Mouse (Mus musculus) macrophage (primary cell): ENCODE results near the gene Prkcq. TPM values are rescaled to one million over a fixed set of nuclear protein-coding genes. Genes with fewer than 3 reads are reported as not detected.

Experiments
- H3K27ac ChIP-seq: fragments of 350-480 bp; formaldehyde crosslinking; 2 replicates; pipeline ENCODE4 v1.9.0; 2021
- H3K36me3 ChIP-seq: fragments of 350-480 bp; formaldehyde crosslinking; 2 replicates; pipeline ENCODE4 v1.9.0; 2021; ENCODE audit errors: inconsistent target
- H3K4me3 ChIP-seq: fragments of 350-480 bp; formaldehyde crosslinking; 2 replicates; pipeline ENCODE4 v1.9.0; 2021; ENCODE audit errors: inconsistent target
- H3K79me2 ChIP-seq: fragments of 350-480 bp; formaldehyde crosslinking; 2 replicates; pipeline ENCODE4 v1.9.0; 2021; ENCODE audit errors: inconsistent target
- WGBS: methylation state at CpG from one replicate; pipeline ENCODE4 v1.1.7; 2026; ENCODE audit warnings: inconsistent platforms; ENCODE audit not compliant: missing documents; 5-methylcytosine and 5-hydroxymethylcytosine counted together
- polyA plus RNA-seq: library from polyadenylated mRNA; stranded (reverse); fragments of 250-400 nt; gene quantifications from 3 replicates; pipeline ENCODE4 v1.2.4, GENCODE M21; 2018; ENCODE audit warnings: inconsistent platforms

Prkcq gene
- polyA plus RNA-seq, 1 experiment from 2014 or later: 0.27 TPM

DNA sequence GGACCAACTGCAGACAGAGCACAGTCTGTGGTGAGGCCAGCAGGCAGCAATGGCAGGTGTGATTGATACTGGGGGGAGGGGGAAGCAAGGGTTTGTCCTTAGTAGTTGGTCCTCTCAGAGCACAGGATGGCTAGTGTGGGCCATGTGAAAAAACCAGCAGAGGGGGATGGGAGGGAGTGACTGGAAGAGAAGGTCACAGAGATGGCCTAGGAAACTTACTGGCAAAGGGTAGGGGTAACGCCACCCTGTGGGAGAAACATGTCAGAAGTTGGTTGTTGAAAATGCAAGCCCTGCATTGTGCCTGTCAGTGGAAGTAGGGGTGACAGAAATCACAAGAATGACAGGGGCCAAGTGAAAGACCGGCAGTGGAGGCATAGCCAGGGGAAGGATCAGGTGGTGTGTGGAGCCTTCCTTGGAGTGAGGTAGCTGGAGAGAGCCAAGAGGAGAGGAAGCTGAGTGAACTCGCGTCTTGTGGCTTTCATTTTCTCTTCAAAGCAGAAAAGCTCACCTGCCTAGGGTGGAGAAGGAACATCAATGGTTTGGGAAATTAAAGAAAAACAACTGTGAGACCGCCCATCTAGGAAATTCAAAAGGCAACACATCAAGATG is 22.9 kb downstream of the Prkcq start:
- no peak overlapping the region for H3K27ac ChIP-seq
- H3K36me3 ChIP-seq: no peaks in the 10 kb centered on the region
- WGBS: 78% methylated on average over 5 of the region's 5 CpGs
- no peaks in the 10 kb centered on the region for H3K79me2 ChIP-seq
- no peak overlapping the region for H3K4me3 ChIP-seq

DNA sequence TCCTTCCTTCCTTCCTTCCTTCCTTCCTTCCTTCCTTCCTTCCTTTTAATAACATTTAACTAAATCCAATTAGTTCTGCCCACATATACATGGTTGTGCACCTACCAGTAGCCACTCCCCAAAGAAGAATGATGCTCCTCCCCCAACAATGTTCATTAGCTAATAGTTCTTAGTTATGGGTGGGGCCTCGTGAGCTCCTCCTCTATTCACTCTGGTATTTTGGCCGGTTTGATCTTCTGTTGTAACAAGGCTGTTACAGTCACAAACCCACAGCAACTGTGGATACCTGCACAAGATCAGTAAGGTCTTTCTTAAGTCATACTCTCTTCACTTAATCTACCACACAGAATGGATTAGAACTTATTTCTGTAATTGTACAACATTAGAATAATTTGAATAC is 24.2 kb downstream of the Prkcq start:
- no peaks in the 10 kb centered on the region for H3K79me2 ChIP-seq
- H3K36me3 ChIP-seq: no peaks in the 10 kb centered on the region
- 74% methylated on average over 2 of the region's 2 CpGs for WGBS
- H3K4me3 ChIP-seq: no peak overlapping the region
- no peak overlapping the region for H3K27ac ChIP-seq

DNA sequence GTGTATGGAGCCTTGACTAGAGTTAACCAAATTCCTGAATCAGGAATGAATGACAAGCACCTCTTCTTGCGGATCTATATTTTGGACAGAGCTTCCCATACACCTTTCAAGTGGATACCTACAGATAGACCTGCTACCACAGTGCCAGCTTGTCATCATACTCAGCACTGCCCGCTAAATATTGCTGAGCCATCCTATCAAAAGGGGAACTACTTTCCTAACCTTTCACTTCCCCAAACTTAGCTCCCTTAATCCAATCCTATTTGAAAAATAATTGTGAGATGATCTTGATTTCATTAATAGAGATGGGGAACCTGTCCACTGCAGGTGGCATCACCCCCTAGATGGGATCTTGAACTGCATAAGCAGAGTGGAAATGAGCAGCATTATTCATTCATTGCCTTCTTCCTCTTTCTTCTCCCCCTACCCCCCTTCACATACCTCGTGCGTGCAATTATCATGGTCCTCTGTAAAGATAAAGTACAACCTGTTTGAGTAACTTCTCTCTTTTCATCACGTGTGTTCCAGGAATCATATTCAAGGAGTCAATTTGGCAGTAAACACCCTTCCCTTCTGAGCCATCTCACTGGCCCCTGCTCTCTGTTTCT is 25.1 kb downstream of the Prkcq start:
- Histone ChIP-seq H3K4me3 (no peak overlapping the region), H3K36me3 (no peaks in the 10 kb centered on the region), H3K27ac (no peak overlapping the region), H3K79me2 (no peaks in the 10 kb centered on the region)
- 9% methylated on average over 3 of the region's 5 CpGs for WGBS

DNA sequence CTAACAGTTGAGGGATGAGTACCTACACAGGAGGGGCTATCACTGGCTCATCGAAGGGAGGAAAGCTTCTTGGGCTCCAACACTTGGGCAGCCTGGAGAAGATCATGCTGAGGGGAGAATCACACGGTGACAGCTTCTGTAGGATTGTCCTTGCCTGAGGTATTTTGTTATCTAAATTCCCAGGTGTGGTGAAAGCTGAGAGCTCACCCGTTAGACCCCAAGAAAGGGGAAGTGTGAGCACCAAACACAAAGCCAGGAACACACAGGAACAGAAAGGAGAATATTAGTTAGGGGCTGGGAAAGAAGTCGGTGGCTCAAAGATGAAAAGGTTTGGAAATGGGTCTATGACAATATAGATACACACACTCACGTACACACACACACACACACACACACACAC is 27.7 kb downstream of the Prkcq start:
- Histone ChIP-seq H3K79me2 (no peaks in the 10 kb centered on the region), H3K36me3 (no peaks in the 10 kb centered on the region), H3K4me3 (no peak overlapping the region), H3K27ac (no peak overlapping the region)
- WGBS: 29% methylated on average over 4 of the region's 5 CpGs

DNA sequence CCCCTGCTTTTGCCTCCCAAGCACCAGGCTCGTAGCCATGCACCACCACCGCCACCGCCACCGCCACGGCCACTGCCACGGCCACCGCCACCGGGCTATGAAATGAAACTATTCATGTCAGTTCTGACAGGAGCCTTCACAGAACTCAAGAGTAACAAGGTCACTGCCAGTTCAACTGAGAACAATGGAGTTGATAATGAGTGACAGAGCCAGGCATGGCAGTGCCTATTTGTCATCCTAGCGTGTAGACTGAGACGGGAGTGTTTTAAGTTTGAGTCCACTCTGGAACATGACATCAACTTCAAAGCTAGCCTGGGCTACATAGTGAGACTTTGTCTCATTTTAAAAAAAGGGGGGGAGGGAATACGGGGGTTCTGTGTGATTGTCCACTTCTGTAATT is 30.9 kb downstream of the Prkcq start:
- H3K4me3 ChIP-seq: no peak overlapping the region
- no peak overlapping the region for H3K27ac ChIP-seq
- no peaks in the 10 kb centered on the region for H3K36me3 ChIP-seq
- WGBS: 93% methylated on average over 10 of the region's 11 CpGs
- no peaks in the 10 kb centered on the region for H3K79me2 ChIP-seq

DNA sequence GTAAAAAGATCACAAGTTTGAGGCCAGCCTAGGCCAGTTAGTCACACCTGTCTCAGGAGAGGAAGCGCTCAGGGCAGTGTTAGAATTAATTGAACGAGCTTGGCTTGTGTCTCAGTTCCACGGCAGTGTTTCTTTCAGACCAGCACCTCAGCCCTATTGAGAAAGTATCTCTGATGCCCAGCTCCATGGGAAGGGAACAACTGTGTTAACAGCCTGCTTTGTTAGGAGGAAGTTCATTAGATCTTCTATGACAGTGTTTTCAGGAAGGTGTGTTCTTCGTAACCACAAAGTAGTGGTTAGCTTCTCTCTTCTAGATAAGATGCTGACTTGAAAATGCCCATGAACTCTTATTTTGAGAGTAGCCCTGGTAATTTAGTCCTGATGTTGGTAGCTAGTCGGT is 31.4 kb downstream of the Prkcq start:
- 38% methylated on average over 5 of the region's 5 CpGs for WGBS
- Histone ChIP-seq H3K27ac (no peak overlapping the region), H3K36me3 (no peaks in the 10 kb centered on the region), H3K4me3 (no peak overlapping the region), H3K79me2 (no peaks in the 10 kb centered on the region)

DNA sequence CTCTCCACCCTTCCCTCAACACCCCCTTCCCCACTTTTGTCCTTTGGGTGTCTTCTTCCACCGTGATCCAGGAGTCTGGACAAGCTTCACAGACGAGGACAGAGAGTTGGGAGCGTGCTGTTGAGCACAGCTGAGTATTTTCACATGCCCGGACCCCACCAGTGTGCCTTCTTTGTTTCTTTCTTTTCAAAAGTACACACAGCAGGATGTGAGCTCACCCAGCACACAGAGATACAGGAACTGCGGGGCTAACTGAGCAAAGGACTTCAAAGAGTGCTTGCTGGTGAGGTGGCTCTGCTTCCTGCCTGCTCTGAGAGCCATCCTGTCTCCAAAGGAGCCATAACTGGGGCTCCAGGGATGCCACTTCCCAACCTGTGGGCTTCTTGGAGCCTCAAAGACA is 32.3 kb downstream of the Prkcq start:
- no peak overlapping the region for H3K27ac ChIP-seq

DNA sequence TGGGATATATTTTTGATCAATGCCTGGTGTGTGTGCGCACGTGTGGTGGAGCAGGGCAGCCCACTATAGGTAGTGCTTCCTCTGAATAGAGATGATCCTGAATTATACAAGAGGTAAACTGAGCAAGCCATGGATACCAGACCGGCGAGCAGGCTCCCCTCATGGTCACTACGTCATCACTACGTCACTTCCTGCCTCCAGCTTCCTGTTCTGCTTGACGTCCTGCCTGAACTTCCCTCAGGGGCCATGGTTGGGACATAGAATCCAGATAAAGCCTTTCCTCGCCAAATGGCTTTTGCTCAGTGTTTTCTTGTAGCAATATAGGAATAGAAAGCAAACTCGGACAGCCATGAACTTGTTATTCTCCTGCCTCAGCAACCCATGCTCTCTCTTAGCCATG is 33.1 kb downstream of the Prkcq start:
- H3K79me2 ChIP-seq: no peaks in the 10 kb centered on the region
- no peak overlapping the region for H3K4me3 ChIP-seq
- H3K27ac ChIP-seq: no peak overlapping the region
- H3K36me3 ChIP-seq: no peaks in the 10 kb centered on the region
- 67% methylated on average over 9 of the region's 9 CpGs for WGBS

More for the DNA sequence above, 32.3 kb downstream of the Prkcq start:
- Histone ChIP-seq H3K79me2 (no peaks in the 10 kb centered on the region), H3K36me3 (no peaks in the 10 kb centered on the region), H3K4me3 (no peak overlapping the region)
- WGBS: 85% methylated on average over 5 of the region's 5 CpGs

DNA sequence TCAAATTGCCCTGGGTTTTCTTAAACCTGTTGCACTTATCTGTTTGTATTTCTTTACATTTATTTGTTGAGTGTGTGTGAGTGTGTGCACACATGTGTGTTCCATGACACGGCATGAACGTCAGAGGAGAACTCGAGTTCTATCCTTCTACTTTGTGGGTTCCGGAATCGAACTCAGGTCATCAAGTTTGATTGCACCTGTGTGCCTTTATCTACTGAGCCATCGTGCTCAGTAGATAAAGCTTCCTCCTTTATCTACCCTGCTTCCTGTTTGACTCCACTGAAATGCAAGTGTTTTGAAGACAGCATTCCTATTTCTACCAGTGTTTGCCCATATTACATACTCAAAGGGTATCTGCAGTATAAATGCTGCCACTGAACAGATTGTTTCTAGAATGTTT is 33.8 kb downstream of the Prkcq start:
- Histone ChIP-seq H3K4me3 (no peak overlapping the region), H3K79me2 (no peaks in the 10 kb centered on the region), H3K36me3 (no peaks in the 10 kb centered on the region), H3K27ac (no peak overlapping the region)
- WGBS: 72% methylated on average over 6 of the region's 6 CpGs

DNA sequence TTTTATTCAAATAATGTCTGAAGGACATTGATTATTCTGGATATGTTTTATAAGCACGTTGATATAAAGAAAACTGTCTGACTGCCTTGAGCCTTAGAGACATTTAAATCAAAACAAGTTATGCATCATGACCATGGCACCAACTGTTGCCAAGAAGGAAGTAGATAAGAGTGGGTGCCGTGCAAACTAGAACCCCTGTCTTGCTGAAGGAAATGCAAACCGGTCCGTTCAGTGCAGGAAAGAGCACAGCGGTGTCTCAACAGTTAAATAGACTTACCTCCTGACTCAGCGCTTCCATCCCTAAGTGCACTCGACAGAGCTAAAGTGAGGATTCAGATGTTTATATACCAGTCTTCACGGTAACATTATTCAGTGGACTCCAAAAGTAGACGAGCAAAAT is 36.4 kb downstream of the Prkcq start:
- 17% methylated on average over 9 of the region's 9 CpGs for WGBS
- Histone ChIP-seq H3K27ac (no peak overlapping the region), H3K36me3 (no peaks in the 10 kb centered on the region), H3K79me2 (no peaks in the 10 kb centered on the region), H3K4me3 (no peak overlapping the region)

DNA sequence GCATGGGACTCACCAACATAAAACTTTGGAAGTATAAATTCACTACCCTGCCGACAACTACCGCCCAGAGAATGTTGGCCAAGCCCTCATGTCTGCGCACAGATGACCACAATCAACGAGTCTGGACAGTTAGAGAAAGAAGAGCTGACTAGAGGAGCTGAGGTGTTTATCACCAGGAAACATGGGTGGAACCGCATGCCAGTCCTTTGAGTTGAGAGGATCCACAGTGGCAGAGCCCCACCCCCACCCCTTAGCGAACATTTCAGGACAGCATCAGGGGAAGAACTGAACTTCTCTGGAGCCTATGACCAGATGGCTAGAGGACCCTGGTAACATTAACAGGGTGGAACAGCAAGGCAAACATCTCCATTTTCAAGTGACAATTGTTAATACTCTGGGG is 37.4 kb downstream of the Prkcq start:
- Histone ChIP-seq H3K36me3 (no peaks in the 10 kb centered on the region), H3K4me3 (no peak overlapping the region), H3K79me2 (no peaks in the 10 kb centered on the region), H3K27ac (no peak overlapping the region)
- WGBS: 78% methylated on average over 5 of the region's 6 CpGs

DNA sequence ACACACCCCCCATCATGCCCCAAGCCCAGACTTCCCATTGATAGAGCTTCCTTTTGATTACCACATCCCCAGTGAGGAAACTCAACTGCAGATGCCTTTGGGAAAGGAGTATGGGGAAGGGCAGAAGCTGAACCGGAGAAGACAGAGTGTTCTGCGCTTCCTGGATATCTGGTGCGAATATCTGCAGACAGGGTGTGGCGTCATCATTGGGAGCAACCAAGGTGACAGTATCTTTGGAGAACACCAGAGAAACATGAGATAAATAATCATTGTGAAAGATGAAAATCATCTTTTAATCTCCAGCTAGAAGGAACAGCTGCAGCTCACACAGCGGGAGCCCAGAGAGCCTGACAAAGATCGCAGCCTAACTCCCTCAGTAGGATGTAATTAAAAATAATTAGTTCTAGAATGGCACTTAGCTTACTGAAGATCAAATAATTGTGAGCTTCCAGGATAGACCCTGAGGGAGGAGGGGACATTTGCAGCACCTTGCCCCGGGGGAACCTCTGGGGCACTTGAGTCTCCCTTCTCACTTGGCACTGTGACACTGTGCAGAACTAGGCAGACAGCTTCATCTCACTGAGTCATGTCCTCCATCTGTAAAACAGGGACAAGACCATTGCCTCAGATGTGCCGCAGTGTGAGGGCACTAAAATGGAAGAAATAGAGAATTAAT is 38.5 kb downstream of the Prkcq start:
- Histone ChIP-seq H3K4me3 (no peak overlapping the region), H3K79me2 (no peaks in the 10 kb centered on the region), H3K27ac (no peak overlapping the region), H3K36me3 (no peaks in the 10 kb centered on the region)
- 83% methylated on average over 8 of the region's 8 CpGs for WGBS

DNA sequence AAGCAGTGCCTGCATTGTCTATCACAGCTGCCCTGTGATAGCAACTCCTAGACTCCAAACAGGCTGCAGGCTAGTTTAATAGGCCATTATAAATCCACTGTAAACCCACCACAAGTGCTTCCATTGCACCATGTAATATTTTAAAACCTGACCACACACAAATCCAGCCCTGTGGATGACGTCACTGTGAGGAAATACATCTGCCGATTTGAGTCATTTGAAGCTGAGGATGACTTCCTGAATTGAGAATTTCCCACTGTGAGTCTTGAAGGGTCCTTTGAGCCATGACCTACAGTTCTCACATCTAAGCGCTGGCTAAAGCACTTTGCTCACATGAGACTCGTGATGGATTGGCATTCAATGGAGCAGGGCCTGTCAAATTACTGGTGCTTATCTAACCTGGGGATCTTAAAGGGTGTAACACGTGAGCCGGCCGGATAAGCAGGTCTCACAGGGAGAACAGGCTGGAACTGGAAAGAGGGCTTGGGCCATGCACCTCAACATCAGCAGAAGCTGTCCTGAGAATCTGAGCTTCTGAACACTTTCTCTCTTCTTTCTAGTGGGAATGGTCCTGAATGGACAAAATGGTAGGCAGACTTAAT is 40.2 kb downstream of the Prkcq start:
- WGBS: 63% methylated on average over 7 of the region's 7 CpGs

DNA sequence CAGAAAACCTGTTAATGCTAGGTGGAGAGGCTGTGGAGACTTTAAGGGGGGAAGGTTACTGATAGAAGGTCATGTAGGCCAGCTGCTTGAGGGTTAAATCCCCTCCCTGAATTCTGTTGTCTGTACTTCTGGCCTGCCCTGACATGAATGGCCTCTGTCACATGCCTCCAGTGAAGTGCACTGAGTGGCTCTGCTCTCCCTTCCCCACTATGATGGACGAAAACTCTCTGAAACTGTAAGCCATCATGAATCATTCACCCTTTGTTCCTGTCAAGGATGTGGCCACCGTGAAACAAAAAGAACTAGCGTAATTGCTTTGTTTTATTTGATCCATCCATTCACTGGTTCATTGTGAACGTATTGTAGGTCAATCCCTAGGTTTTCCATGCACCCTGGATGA is 44.5 kb downstream of the Prkcq start:
- Histone ChIP-seq H3K27ac (no peak overlapping the region), H3K79me2 (no peaks in the 10 kb centered on the region), H3K4me3 (no peak overlapping the region), H3K36me3 (no peaks in the 10 kb centered on the region)
- 72% methylated on average over 4 of the region's 4 CpGs for WGBS

More for the DNA sequence above, 40.2 kb downstream of the Prkcq start:
- Histone ChIP-seq H3K27ac (no peak overlapping the region), H3K36me3 (no peaks in the 10 kb centered on the region), H3K79me2 (no peaks in the 10 kb centered on the region), H3K4me3 (no peak overlapping the region)

DNA sequence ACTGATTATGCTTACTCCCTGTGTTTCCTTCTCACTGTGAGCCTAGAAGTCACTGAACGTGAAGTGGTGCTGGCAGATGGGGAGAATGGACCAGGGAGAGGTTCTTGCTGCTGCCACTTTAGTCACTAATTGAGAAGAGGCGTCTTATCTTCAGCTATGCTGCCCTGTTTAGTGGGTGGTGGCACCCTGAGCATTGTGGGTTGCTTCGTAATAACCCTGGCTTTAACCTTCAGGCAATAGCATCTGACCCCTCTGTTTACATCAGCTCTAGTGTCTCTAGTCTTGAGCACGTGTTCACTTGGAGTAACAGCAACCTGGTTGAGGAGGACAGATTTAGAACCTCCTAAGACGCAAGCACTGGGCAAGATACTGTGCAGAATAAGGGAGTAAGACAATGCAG is 44.9 kb downstream of the Prkcq start:
- Histone ChIP-seq H3K79me2 (no peaks in the 10 kb centered on the region), H3K27ac (no peak overlapping the region), H3K4me3 (no peak overlapping the region), H3K36me3 (no peaks in the 10 kb centered on the region)
- WGBS: 94% methylated on average over 5 of the region's 5 CpGs
